Mouse (Mus musculus) lung, adult 2 months (tissue): ENCODE results near the gene Lamtor2.

Experiments used
- CTCF ChIP-seq: fragments of 200-500 bp; IDR thresholded peaks from 2 replicates; pipeline ENCODE4 v1.5.1; 2011; ENCODE audit warnings: mild to moderate bottlenecking, low read length, control low read depth; ENCODE audit not compliant: insufficient read depth
- POLR2A ChIP-seq: fragments of 200-500 bp; IDR thresholded peaks from 2 replicates; pipeline ENCODE4 v1.6.1; 2011; ENCODE audit warnings: low read depth, mild to moderate bottlenecking, control low read depth, low read length, borderline replicate concordance; ENCODE audit errors: extremely low read depth

DNA sequence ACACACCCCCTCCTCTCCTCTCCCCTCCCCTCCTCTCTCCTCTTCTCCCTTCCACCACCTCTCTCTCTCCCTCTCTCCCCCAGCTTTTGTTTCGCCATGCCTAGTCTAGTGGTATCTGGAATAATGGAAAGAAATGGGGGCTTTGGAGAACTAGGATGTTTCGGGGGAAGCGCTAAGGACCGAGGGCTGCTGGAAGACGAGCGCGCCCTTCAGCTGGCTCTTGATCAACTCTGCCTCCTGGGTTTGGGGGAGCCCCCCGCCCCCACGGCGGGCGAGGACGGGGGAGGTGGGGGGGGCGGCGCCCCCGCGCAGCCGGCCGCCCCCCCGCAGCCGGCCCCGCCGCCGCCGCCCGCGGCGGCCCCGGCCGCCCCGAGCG, 20.6 kb downstream of the Lamtor2 start, which contains the start of gene Mex3a:
- TF ChIP-seq CTCF (no peak), POLR2A (no peak)
